Mouse (Mus musculus) forebrain, postnatal 0 days (tissue): ENCODE measurements around the gene Clec12a. TPM values are rescaled to one million over a fixed set of nuclear protein-coding genes. Genes with fewer than 3 reads are reported as not detected.

ENCODE experiments used
- ATAC-seq: fragments of 200-750 bp; cut with Nextera tagmentation; 2 replicates; pipeline ENCODE4 v1.8.0; 2017; ENCODE audit warnings: mild to moderate bottlenecking, moderate library complexity
- DNase-seq: peaks from one replicate; pipeline ENCODE4 v3.0.0-alpha.2; 2015
- H3K27ac ChIP-seq: fragments of 300-500 bp; sonication (generic); 2 replicates; pipeline ENCODE4 v1.5.1; 2014; ENCODE audit warnings: low read depth, mild to moderate bottlenecking, antibody characterized with exemption, low read length, moderate library complexity, mixed read lengths
- H3K27me3 ChIP-seq: fragments of 300-500 bp; sonication (generic); 2 replicates; pipeline ENCODE4 v1.6.1; 2014; ENCODE audit warnings: mild to moderate bottlenecking, low read length, mixed read lengths; ENCODE audit not compliant: insufficient read depth
- H3K36me3 ChIP-seq: fragments of 300-500 bp; sonication (generic); 2 replicates; pipeline ENCODE4 v1.6.1; 2014; ENCODE audit warnings: mild to moderate bottlenecking, moderate library complexity; ENCODE audit not compliant: insufficient read depth
- H3K4me1 ChIP-seq: fragments of 300-500 bp; sonication (generic); 2 replicates; pipeline ENCODE4 v1.6.1; 2014; ENCODE audit warnings: antibody characterized with exemption; ENCODE audit not compliant: insufficient read depth
- H3K4me2 ChIP-seq: fragments of 300-500 bp; sonication (generic); 2 replicates; pipeline ENCODE4 v1.6.1; 2014; ENCODE audit warnings: low read depth, mild to moderate bottlenecking, moderate library complexity
- H3K4me3 ChIP-seq: fragments of 300-500 bp; sonication (generic); 2 replicates; pipeline ENCODE4 v1.5.1; 2014; ENCODE audit warnings: low read depth, low read length, mixed read lengths
- H3K9ac ChIP-seq: fragments of 300-500 bp; sonication (generic); 2 replicates; pipeline ENCODE4 v1.6.1; 2014; ENCODE audit warnings: mild to moderate bottlenecking
- H3K9me3 ChIP-seq: fragments of 300-500 bp; sonication (generic); 2 replicates; pipeline ENCODE4 v1.6.1; 2016; ENCODE audit warnings: low read length
- CTCF ChIP-seq: sonication (generic); IDR thresholded peaks from 2 replicates; pipeline ENCODE4 v1.5.1; 2016; ENCODE audit warnings: antibody characterized with exemption, control low read depth, low read depth
- WGBS: fragments of 180-500 bp; shearing (Covaris S2); extraction: QIAGEN DNeasy Blood & Tissue Kit; methylation state at CpG from one replicate; pipeline ENCODE4 v1.1.7; 2014; 5-methylcytosine and 5-hydroxymethylcytosine counted together
- polyA plus RNA-seq: library from polyadenylated mRNA; unstranded; fragments of >200 nt; fragmentation: Nextera tagmentation; extraction: Ambion mirVana; gene quantifications from 2 replicates; pipeline ENCODE4 v1.2.1, GENCODE M21; 2015
- total RNA-seq: library from RNA; depleted of rRNA; stranded (reverse); fragments of >200 nt; gene quantifications from 2 replicates; pipeline ENCODE4 v1.2.3, GENCODE M21; 2014

The Clec12a gene
- total and polyA plus RNA-seq, 2 experiments from 2014 or later: 0.12 to 2.7 TPM

GRCm38 (mm10) chr6:129369374-129370132 is 27.1 kb downstream of the Clec12a start:
- H3K27ac ChIP-seq: no peak overlapping the region
- H3K36me3 ChIP-seq: no peaks in the 10 kb centered on the region
- no peak overlapping the region for H3K4me2 ChIP-seq
- no peaks in the 10 kb centered on the region for H3K27me3 ChIP-seq
- H3K9me3 ChIP-seq: no peaks in the 10 kb centered on the region
- no peak overlapping the region for H3K4me3 ChIP-seq
- WGBS: 76% methylated on average over 7 of the region's 7 CpGs
- ATAC-seq (no peak), DNase-seq (no peak)
- no peaks in the 10 kb centered on the region for H3K4me1 ChIP-seq
- no peak overlapping the region for H3K9ac ChIP-seq
- no peak for TF ChIP-seq CTCF

- Histone ChIP-seq H3K9ac (no peak overlapping the region), H3K27ac (no peak overlapping the region), H3K4me2 (no peak overlapping the region), H3K36me3 (no peaks in the 10 kb centered on the region), H3K9me3 (no peaks in the 10 kb centered on the region), H3K4me3 (no peak overlapping the region), H3K4me1 (no peaks in the 10 kb centered on the region), H3K27me3 (no peaks in the 10 kb centered on the region)
- no peak for TF ChIP-seq CTCF
- WGBS: 88% methylated on average over 2 of the region's 2 CpGs
- no peak for ATAC-seq
- DNase-seq: no peak
Observed at GRCm38 (mm10) chr6:129374937-129375471, 32.5 kb downstream of the Clec12a start.

- no peak for TF ChIP-seq CTCF
- 58% methylated on average over 4 of the region's 4 CpGs for WGBS
- Histone ChIP-seq H3K4me2 (no peak overlapping the region), H3K4me3 (no peak overlapping the region), H3K9ac (no peak overlapping the region), H3K27ac (no peak overlapping the region), H3K27me3 (no peaks in the 10 kb centered on the region), H3K4me1 (no peaks in the 10 kb centered on the region), H3K9me3 (no peaks in the 10 kb centered on the region), H3K36me3 (no peaks in the 10 kb centered on the region)
- DNase-seq: no peak
- no peak for ATAC-seq
Observed at GRCm38 (mm10) chr6:129380454-129380853, 38.0 kb downstream of the Clec12a start.

- WGBS: 81% methylated on average over 1 of the region's 1 CpGs
- Histone ChIP-seq H3K4me1 (no peaks in the 10 kb centered on the region), H3K27ac (no peak overlapping the region), H3K36me3 (no peaks in the 10 kb centered on the region), H3K9ac (no peak overlapping the region), H3K4me2 (no peak overlapping the region), H3K4me3 (no peak overlapping the region), H3K27me3 (no peaks in the 10 kb centered on the region), H3K9me3 (no peaks in the 10 kb centered on the region)
- TF ChIP-seq CTCF: no peak
- DNase-seq: no peak
- no peak for ATAC-seq
Observed at GRCm38 (mm10) chr6:129381736-129382135, 39.2 kb downstream of the Clec12a start.

GRCm38 (mm10) chr6:129383466-129383865 is 41.0 kb downstream of the Clec12a start:
- Histone ChIP-seq H3K4me1 (no peaks in the 10 kb centered on the region), H3K27me3 (no peaks in the 10 kb centered on the region), H3K4me3 (no peak overlapping the region), H3K36me3 (no peaks in the 10 kb centered on the region), H3K9ac (no peak overlapping the region), H3K9me3 (no peaks in the 10 kb centered on the region), H3K4me2 (no peak overlapping the region), H3K27ac (no peak overlapping the region)
- ATAC-seq: no peak
- WGBS: 86% methylated on average over 3 of the region's 3 CpGs
- no peak for DNase-seq
- TF ChIP-seq CTCF: no peak

GRCm38 (mm10) chr6:129385000-129385399 is 42.5 kb downstream of the Clec12a start:
- 62% methylated on average over 4 of the region's 4 CpGs for WGBS
- no peak overlapping the region for H3K4me3 ChIP-seq
- H3K27ac ChIP-seq: no peak overlapping the region
- no peaks in the 10 kb centered on the region for H3K36me3 ChIP-seq
- H3K9ac ChIP-seq: no peak overlapping the region
- H3K4me1 ChIP-seq: no peaks in the 10 kb centered on the region
- no peak for ATAC-seq
- no peaks in the 10 kb centered on the region for H3K9me3 ChIP-seq
- DNase-seq: no peak
- no peak overlapping the region for H3K4me2 ChIP-seq
- TF ChIP-seq CTCF: no peak
- H3K27me3 ChIP-seq: no peaks in the 10 kb centered on the region

GRCm38 (mm10) chr6:129385774-129386173 is 43.3 kb downstream of the Clec12a start, which contains the start of gene Clec12b:
Gene Clec12b, minus strand, starts transcription at chr6:129385874.
- DNase-seq (no peak), ATAC-seq (no peak)
- no peak within 1 kb of the TSS for H3K4me3 ChIP-seq
- H3K9me3 ChIP-seq: no peaks in the 10 kb centered on the region
- H3K27me3 ChIP-seq: no peaks in the 10 kb centered on the region
- no peak within 1 kb of the TSS for H3K4me2 ChIP-seq
- no peak within 1 kb of the TSS for H3K27ac ChIP-seq
- no peaks in the 10 kb centered on the region for H3K36me3 ChIP-seq
- no peak for TF ChIP-seq CTCF
- no peaks in the 10 kb centered on the region for H3K4me1 ChIP-seq
- 77% methylated on average over 2 of the region's 2 CpGs for WGBS
- no peak within 1 kb of the TSS for H3K9ac ChIP-seq
